ENCODE assay signal across 8 mouse cellular contexts in the genomic region with DNA sequence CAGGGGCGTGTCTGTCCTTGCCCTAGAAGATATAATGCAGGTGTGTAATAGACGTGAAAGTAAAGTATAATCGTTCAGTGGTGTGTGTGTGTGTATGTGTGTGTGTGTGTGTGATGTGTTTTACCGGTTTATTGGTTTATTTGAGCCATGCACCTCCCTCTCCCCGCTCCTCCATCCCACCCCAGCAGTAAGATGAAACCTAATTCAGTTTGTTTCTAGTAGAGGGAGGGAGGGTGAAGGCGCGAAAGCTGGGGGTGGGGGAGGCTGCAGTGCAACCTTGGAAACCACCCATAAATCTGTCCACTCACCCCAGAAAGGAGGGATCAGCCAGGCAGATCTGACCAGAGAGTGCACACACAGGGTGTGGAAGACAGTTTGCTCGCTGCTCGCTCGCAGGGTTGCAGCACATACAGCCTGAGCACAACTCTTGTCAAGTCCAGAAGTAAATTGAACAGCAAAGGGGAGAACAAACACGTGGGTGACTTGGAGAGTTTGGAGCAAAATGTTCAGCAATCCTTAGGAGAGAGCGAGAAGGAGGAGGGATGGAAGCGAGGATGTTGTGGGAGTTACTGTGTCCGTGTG.
DNase-seq lines count a peak whose midpoint lies in the region; ATAC-seq lines count a peak whose summit lies in the region.

No protein-coding gene starts in this region.

- no peak overlapping the region for H3K9ac ChIP-seq in heart, embryonic 16.5 days (ENCODE audit: low read length)
- H3K9ac ChIP-seq in limb, embryonic 12.5 days (replicated peaks), result no peak overlapping the region

- no peak for ATAC-seq in heart, embryonic 16.5 days (replicated peaks; ENCODE audit: extremely low read depth, insufficient read depth, low FRiP score)
- ATAC-seq in limb, embryonic 12.5 days (ENCODE audit: insufficient number of reproducible peaks, insufficient read depth, low FRiP score, low TSS enrichment, low read depth), result peak; percentile 73

- peaks cover 23% of the 10 kb centered on the region for H3K27me3 ChIP-seq in heart, embryonic 16.5 days (ENCODE audit: control insufficient read depth, insufficient read depth, low read length)
- H3K27me3 ChIP-seq in hindbrain, embryonic 10.5 days (ENCODE audit: insufficient read depth, poor library complexity, severe bottlenecking), result peaks cover 37% of the 10 kb centered on the region
- H3K27me3 ChIP-seq in limb, embryonic 12.5 days, result peaks cover 21% of the 10 kb centered on the region

- H3K9me3 ChIP-seq in heart, embryonic 16.5 days (replicated peaks; ENCODE audit: control insufficient read depth, low read length), result no peaks in the 10 kb centered on the region
- H3K9me3 ChIP-seq in hindbrain, embryonic 10.5 days, result no peaks in the 10 kb centered on the region
- no peaks in the 10 kb centered on the region for H3K9me3 ChIP-seq in limb, embryonic 12.5 days

- H3K4me3 ChIP-seq in heart, embryonic 16.5 days (ENCODE audit: low read length), result peak overlapping the region; percentile 52
- peak overlapping the region; percentile 77 for H3K4me3 ChIP-seq in hindbrain, embryonic 10.5 days
- H3K4me3 ChIP-seq in limb, embryonic 12.5 days (replicated peaks), result peak overlapping the region; percentile 51

- no peak for DNase-seq in heart, adult 9 months (ENCODE audit: low spot score in 2 of 2)
- DNase-seq in cerebellum, postnatal 36 days, result peak; percentile 60 to 70
- peak; percentile 20 for DNase-seq in hindbrain, embryonic 10.5 days (ENCODE audit: low spot score)
- peak; percentile 8 for DNase-seq in right cerebral cortex, postnatal 4 days
- no peak for DNase-seq in thymus, postnatal 25 days
- no peak for DNase-seq in urinary bladder, postnatal 10 days (ENCODE audit: low spot score)

- H3K4me1 ChIP-seq in heart, embryonic 16.5 days (ENCODE audit: control insufficient read depth, insufficient read depth, low read length), result peaks cover 8% of the 10 kb centered on the region; the same call in 1 of the 2 replicates
- H3K4me1 ChIP-seq in hindbrain, embryonic 10.5 days (replicated peaks), result peaks cover 19% of the 10 kb centered on the region
- H3K4me1 ChIP-seq in limb, embryonic 12.5 days (replicated peaks), result peaks cover 16% of the 10 kb centered on the region

- H3K27ac ChIP-seq in heart, embryonic 16.5 days (ENCODE audit: low read length), result no peak overlapping the region
- no peak overlapping the region for H3K27ac ChIP-seq in hindbrain, embryonic 10.5 days
- H3K27ac ChIP-seq in limb, embryonic 12.5 days, result no peak overlapping the region

- WGBS in heart, embryonic 16.5 days, result 13% methylated on average over 14 of the region's 14 CpGs
- whole genome bisulfite sequencing in hindbrain, embryonic 10.5 days, result 6% methylated on average over 14 of the region's 14 CpGs
- WGBS in limb, embryonic 12.5 days, result 6% methylated on average over 14 of the region's 14 CpGs

- no peaks in the 10 kb centered on the region for H3K36me3 ChIP-seq in heart, embryonic 16.5 days (ENCODE audit: control insufficient read depth, insufficient read depth)
- H3K36me3 ChIP-seq in hindbrain, embryonic 10.5 days, result no peaks in the 10 kb centered on the region
- H3K36me3 ChIP-seq in limb, embryonic 12.5 days, result no peaks in the 10 kb centered on the region

- H3K4me2 ChIP-seq in heart, embryonic 16.5 days (ENCODE audit: low read depth, low read length), result peak overlapping the region; percentile 76
- H3K4me2 ChIP-seq in limb, embryonic 12.5 days, result peak overlapping the region; percentile 100

Comparison
In these comparisons a context has a peak if more than half of its experiments do, and no peak if none do; other contexts are left out.
1. DNase-seq: peak in cerebellum, postnatal 36 days (2 of 2), hindbrain, embryonic 10.5 days (single experiment) and right cerebral cortex, postnatal 4 days (single experiment); none in heart, adult 9 months (0 of 2), thymus, postnatal 25 days (single experiment) and urinary bladder, postnatal 10 days (single experiment).
2. Peak in every context shown above with its lines, with median percentiles within 50 percentile points of each other: H3K4me3 ChIP-seq.